ENCODE assay signal across 8 mouse cellular contexts in genomic region chr5:118381294-118381675, GRCm38 (mm10).
DNase-seq lines count a peak whose midpoint lies in the region; ATAC-seq and TF ChIP-seq lines count a peak whose summit lies in the region.

No protein-coding gene starts in this region.

- intact Hi-C loops in heart, postnatal 10 days (cut with DNase I): loop anchor here (5.0 kb wide), 1 partner anchor 181 kb away; the partner anchor contains the start of gene Med13l

- peak overlapping the region; percentile 55 for H3K9ac ChIP-seq in forebrain, embryonic 12.5 days

- peak overlapping the region; percentile 85 for H3K4me3 ChIP-seq in E14TG2a.4 (replicated peaks; ENCODE audit: low read length)
- peak overlapping the region; percentile 45 for H3K4me3 ChIP-seq in forebrain, embryonic 12.5 days (replicated peaks)

- no peak for TF ChIP-seq CTCF in E14TG2a.4 (conservative IDR thresholded peaks at IDR 0.05; ENCODE audit: low read length)

- under 1% methylated on average over 12 of the region's 12 CpGs for WGBS in forebrain, embryonic 12.5 days

- ATAC-seq in forebrain, embryonic 12.5 days (ENCODE audit: low FRiP score): peak; percentile 74

- peaks cover 49% of the 10 kb centered on the region for H3K4me1 ChIP-seq in E14TG2a.4 (replicated peaks; ENCODE audit: low read depth, low read length)
- peaks cover 25% of the 10 kb centered on the region for H3K4me1 ChIP-seq in forebrain, embryonic 12.5 days

- H3K27me3 ChIP-seq in E14TG2a.4 (ENCODE audit: insufficient read depth, low read length): peaks cover 21% of the 10 kb centered on the region
- H3K27me3 ChIP-seq in forebrain, embryonic 12.5 days: peaks cover 47% of the 10 kb centered on the region

- H3K4me2 ChIP-seq in forebrain, embryonic 12.5 days: peak overlapping the region; percentile 83

- peak; percentile 65 for DNase-seq in brain, adult 2 months (ENCODE audit: low read depth, low spot score)
- DNase-seq in heart, postnatal 10 days: peak; percentile 69 to 81
- DNase-seq in kidney, postnatal 36 days: peak; percentile 69 to 82
- peak; percentile 92 for DNase-seq in lung, postnatal 10 days
- DNase-seq in ovary, adult 18-20 months (ENCODE audit: low spot score): peak; percentile 45
- DNase-seq in thymus, postnatal 10 days (ENCODE audit: low spot score in 2 of 2): peak; percentile 67 to 69

- no peaks in the 10 kb centered on the region for H3K36me3 ChIP-seq in E14TG2a.4 (ENCODE audit: insufficient read depth, low read length)
- H3K36me3 ChIP-seq in forebrain, embryonic 12.5 days (replicated peaks): no peaks in the 10 kb centered on the region

- H3K9me3 ChIP-seq in E14TG2a.4 (ENCODE audit: low read length): no peaks in the 10 kb centered on the region
- no peaks in the 10 kb centered on the region for H3K9me3 ChIP-seq in forebrain, embryonic 12.5 days

- peak overlapping the region; percentile 73 for H3K27ac ChIP-seq in forebrain, embryonic 12.5 days

Comparison
In these comparisons a context has a peak if more than half of its experiments do, and no peak if none do; other contexts are left out.
1. Peak in every context shown above with its lines: DNase-seq, ATAC-seq, H3K4me3 ChIP-seq and H3K27ac ChIP-seq.